In the genomic region with DNA sequence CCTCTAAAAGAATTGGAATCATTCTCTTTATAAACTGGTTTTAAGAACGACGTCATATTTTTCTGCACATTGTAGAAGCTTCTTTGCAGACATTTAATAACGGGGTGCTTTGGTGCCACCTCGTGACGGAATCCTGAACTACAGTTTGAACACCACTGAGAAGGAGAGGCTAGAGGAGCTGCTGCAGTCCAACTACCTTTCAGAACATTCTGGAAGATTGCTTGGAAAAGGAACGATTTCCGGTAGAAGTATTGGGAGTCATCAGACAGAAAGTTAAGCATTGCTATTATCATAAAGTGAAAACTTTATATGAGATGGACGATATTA, we compare ENCODE assay signal across 8 mouse cellular contexts. TPM values are rescaled to one million over a fixed set of nuclear protein-coding genes. Genes with fewer than 3 reads are reported as not detected.
DNase-seq lines count a peak whose midpoint lies in the region; TF ChIP-seq lines count a peak whose summit lies in the region.

No protein-coding gene starts in this region.

- intact Hi-C loops in gastrocnemius, postnatal 36 days (cut with DNase I), result no loop called here

- no peak for TF ChIP-seq POLR2A in cortical plate, adult 2 months (IDR thresholded peaks at IDR 0.05; ENCODE audit: extremely low read depth, insufficient read depth, low read length)

- H3K27ac ChIP-seq in cortical plate, adult 2 months (ENCODE audit: insufficient read depth, low read length), result no peak overlapping the region

- TF ChIP-seq CTCF in cortical plate, adult 2 months (IDR thresholded peaks at IDR 0.05; ENCODE audit: extremely low read depth, insufficient read depth, low read length), result peak; percentile 55; the same call in 1 of the 2 replicates

- peak; percentile 77 for DNase-seq in CD4-positive, CD25-positive, alpha-beta regulatory T cell, adult 2 months (ENCODE audit: low read depth, low spot score)
- DNase-seq in adrenal gland, adult (ENCODE audit: inconsistent age in 2 of 2, low spot score in 1 of 2), result peak; percentile 64 to 93
- peak; percentile 34 to 50 for DNase-seq in gastrocnemius, postnatal 36 days
- DNase-seq in kidney, postnatal 4 days, result peak; percentile 80
- peak; percentile 49 to 51 for DNase-seq in lung, adult 18-20 months
- DNase-seq in ovary, postnatal 14 days (ENCODE audit: low spot score), result peak; percentile 70
- DNase-seq in thymus, postnatal 14 days, result peak; percentile 56

- H3K4me3 ChIP-seq in cortical plate, adult 2 months (ENCODE audit: insufficient read depth, low read length), result peak overlapping the region; percentile 26; the same call in 1 of the 2 replicates

- no peaks in the 10 kb centered on the region; the same call in 1 of the 2 replicates for H3K4me1 ChIP-seq in cortical plate, adult 2 months (ENCODE audit: control insufficient read depth, insufficient read depth, low read length)

RNA-seq across cellular contexts. Expression of gene Arxes2, which starts 18.4 kb away (rescaled TPM):
- polyA plus RNA-seq in cortical plate, adult 2 months (2012; rRNA removed), result 79.4 and 82.0 TPM in 2 replicates
- total RNA-seq in gastrocnemius, postnatal 36 days (2021), result 1 to 10 TPM in 1 of 2 experiments, under 1 TPM in 1; 0.33 to 1.0 TPM

RNA-seq across cellular contexts. Expression of gene Arxes1, which starts 58.0 kb away (rescaled TPM):
- 16.7 and 17.4 TPM in 2 replicates for polyA plus RNA-seq in cortical plate, adult 2 months (2012; rRNA removed)
- total RNA-seq in gastrocnemius, postnatal 36 days (2021), result not detected
